Mouse (Mus musculus) left cerebral cortex, adult 11 months (tissue): Measurements from ENCODE around the gene Gm9821.

Experiments used
- DNase-seq: peaks from one replicate; pipeline ENCODE4 v3.0.0; 2022; ENCODE audit warnings: low spot score

Gm9821 gene

GRCm38 (mm10) chr2:91971231-91972097 lies 26.0 kb downstream of the Gm9821 start:
- DNase-seq = no peak

GRCm38 (mm10) chr2:91972121-91972566 lies 26.6 kb downstream of the Gm9821 start:
- no peak for DNase-seq

- DNase-seq = no peak
Measured at GRCm38 (mm10) chr2:91973416-91974135, 28.1 kb downstream of the Gm9821 start.

GRCm38 (mm10) chr2:91975581-91976541 lies 30.4 kb downstream of the Gm9821 start, which contains the start of gene Dgkz:
Gene Dgkz (minus strand): TSS chr2:91975864.
- no peak for DNase-seq

GRCm38 (mm10) chr2:91977960-91978359 lies 32.5 kb downstream of the Gm9821 start:
- DNase-seq = no peak

- DNase-seq = no peak
Measured at GRCm38 (mm10) chr2:91978547-91978946, 33.0 kb downstream of the Gm9821 start.

- no peak for DNase-seq
Measured at GRCm38 (mm10) chr2:91980245-91980644, 34.7 kb downstream of the Gm9821 start.

GRCm38 (mm10) chr2:91980830-91981229 lies 35.3 kb downstream of the Gm9821 start:
- DNase-seq = no peak

- no peak for DNase-seq
Measured at GRCm38 (mm10) chr2:91984439-91984838, 38.9 kb downstream of the Gm9821 start.

GRCm38 (mm10) chr2:91984906-91985525 lies 39.5 kb downstream of the Gm9821 start:
- DNase-seq = no peak

GRCm38 (mm10) chr2:91986071-91986470 lies 40.6 kb downstream of the Gm9821 start:
- DNase-seq = no peak

GRCm38 (mm10) chr2:91987542-91987941 lies 42.0 kb downstream of the Gm9821 start:
- no peak for DNase-seq

GRCm38 (mm10) chr2:91989750-91990149 lies 44.2 kb downstream of the Gm9821 start:
- DNase-seq = no peak

- no peak for DNase-seq
Measured at GRCm38 (mm10) chr2:91993409-91993808, 47.9 kb downstream of the Gm9821 start.

- no peak for DNase-seq
Measured at GRCm38 (mm10) chr2:91996006-91996405, 50.5 kb downstream of the Gm9821 start.
